Mouse (Mus musculus) yolk sac, embryonic 10.5 days (tissue): ENCODE data around the gene Radil.

Source experiments
- DNase-seq: peaks from one replicate; pipeline ENCODE4 v3.0.0-alpha.2; 2017; ENCODE audit warnings: low spot score

The Radil gene

DNA sequence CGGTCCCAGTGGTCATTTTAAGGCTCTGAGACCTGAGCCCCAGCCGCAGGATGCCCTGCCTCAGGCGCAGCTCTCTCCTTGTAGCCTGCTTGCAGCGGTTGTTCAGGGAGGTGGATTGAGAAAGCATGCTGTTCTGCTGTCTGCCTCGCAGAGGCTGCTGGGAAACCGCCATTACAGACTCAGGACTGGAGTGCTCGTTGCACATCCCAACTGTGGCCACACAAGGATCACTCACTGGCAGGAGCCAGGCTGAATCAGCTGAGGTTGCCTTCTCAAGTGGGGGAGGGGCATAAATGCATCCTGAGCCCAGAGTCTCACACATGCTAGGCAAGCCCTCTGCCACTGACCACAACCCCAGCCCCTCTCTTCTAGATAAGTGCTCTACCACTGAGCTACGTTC lies 105.2 kb downstream of the Radil start:
- no peak for DNase-seq

DNA sequence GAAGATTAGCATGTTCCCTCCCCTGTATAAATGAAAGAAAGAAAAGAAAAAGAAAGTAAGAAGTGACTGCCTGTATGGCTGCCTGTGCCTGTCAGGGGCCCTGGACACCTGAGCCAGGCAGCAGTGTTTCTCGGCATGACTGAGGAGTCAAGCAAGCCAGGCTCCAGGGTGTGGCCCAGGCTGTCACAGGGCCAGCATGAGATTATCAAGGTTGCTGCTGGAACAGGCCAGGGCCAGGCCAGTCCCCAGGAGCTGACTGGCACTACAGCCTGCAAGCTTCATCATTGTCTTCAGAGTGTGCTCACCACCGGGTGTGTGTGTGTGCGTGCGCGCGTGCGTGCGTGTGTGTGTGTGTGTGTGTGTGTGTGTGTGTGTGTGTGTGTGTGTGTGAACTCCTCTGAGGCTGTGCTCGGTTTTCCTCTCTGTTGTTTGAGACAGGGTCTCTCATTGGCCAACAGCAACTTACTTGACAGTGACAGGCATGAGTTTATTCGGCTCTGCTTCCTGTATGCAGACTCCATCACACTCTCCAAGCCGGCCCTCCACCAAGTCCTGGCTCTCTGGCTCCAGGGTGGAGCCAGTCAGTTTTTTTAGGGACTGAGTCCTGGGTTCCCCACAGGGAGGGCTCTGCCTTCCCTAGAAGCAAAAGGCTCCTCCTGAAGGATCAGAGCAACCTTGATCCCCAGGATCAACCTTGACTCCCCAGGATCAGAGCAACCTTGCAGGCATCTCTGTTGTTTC lies 105.9 kb downstream of the Radil start:
- DNase-seq: no peak

DNA sequence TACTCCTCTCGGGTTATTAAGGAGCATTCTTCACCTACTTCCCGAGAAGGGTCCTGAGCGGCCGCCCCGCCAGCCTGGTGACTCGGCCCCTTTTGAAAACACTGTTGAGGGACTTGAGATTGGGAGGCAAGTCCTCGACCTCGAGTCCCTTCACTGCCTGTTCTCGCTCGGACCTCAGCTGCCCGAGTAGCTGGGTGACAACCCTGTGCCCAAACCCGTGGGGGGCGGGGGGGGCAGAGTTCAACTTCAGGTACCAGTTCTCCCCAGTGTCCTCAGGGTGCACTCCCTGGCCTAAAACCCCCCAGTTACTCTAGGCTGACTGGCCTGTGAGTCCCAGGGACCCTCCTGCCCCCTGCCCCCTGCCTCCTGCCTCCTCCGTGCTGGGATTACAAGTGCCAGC lies 106.9 kb downstream of the Radil start:
- DNase-seq: no peak

DNA sequence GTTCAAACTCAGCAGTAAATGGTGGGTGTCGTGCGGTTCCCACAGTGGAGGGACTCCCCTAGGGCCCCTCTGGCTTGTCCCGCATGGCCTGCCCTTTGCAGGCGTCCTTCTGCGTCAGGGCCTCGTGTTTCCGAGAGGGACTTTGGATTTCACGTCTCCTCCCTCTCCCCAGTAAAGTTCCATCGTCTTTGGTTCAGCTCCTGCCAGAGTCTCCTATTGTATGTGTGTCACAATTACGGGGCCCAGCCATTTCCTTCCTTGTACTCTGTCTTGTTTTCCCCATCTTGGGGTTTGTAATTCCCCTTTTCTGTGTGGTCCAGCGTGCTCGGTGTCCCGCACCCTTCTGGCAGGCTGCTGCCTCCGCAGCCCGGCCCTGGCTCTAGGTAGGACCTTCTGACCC lies 107.4 kb downstream of the Radil start:
- no peak for DNase-seq

DNA sequence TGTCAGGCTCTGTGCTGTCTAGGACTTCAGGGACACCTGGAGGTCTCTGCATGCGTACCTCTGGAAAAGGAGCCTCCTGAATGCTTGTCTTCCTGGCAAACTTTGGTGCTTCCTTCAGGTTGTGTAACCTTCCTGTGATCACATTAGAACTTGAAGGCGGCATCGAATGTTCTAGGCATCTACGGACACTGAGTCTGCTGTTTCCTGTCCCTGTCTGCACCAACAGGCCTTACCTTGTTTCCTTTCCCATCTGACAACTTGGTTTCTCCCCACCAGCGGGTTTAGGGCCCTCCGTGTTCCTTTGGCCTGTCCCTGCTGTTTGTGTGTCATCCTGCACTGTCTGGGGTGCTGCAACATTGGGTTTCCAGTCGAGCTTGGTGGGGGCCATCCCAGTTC lies 108.9 kb downstream of the Radil start:
- DNase-seq: no peak

DNA sequence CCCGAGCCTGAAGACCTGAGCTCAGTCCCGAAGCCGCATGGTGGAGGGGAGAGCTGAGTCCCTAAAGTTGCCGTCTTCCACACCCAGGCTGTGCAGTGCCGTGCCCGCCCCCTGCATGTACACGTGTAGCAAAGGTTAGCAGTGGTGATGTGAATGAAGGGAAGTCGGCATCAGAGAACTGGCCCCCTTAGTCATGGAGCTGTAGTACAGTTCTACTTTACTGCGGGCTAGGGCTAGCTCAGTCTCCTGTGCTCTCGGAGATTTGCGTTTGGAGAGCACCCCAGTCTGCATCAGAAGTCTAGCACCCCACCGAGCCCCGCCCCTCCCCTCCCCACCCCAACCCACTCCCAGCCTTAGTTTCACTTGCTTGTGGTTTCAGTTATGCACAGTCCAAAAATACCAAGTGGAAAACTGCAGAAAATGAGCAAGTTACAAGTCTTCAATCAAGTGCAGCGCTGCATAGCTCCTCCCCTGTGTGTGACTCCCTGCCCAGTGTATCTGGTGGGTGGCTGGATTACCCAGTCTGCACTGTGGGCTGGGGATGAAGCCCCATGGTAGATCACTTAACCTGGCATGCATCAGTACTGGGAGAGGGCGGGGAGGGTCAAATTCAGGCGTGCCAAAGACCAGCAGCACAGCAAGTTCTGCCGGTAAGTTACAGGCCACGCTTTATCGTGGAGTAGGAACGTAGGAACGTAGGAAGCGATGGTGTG lies 109.4 kb downstream of the Radil start:
- DNase-seq: no peak

DNA sequence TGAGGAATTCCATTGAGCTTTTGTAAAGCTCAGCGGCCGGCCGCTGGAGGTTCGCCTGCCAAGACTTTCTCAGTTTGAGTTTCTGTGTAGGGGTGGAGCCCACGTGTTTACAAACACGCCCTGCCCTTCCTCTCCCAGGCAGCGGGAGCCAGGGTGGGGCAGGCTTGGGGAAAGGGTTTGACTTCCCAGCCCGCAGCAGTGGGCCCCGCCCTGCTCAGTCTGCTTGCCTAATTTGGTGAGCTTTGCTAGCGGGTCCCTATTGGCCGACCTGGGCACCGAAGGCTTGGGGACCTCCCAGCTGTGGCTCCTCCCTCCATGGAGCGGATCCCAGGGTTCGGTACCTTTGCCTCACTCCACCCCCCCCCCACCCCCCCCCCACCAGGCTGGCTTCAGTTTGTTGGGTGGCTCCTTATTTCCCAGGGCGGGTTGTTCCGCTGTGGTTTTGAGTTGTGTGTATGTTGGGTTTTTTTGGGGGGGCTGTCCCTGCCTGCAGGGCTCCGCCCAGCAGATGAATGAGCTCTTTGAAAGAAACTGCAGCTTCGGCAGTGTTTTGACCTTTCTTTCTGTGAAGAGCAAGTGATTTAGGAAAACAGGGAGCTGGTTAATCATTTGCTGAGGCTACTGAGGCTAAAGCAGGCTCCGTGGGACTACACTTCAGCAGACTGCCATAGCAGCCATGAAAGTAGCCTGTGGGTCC lies 110.3 kb downstream of the Radil start:
- DNase-seq: peak; percentile 97

DNA sequence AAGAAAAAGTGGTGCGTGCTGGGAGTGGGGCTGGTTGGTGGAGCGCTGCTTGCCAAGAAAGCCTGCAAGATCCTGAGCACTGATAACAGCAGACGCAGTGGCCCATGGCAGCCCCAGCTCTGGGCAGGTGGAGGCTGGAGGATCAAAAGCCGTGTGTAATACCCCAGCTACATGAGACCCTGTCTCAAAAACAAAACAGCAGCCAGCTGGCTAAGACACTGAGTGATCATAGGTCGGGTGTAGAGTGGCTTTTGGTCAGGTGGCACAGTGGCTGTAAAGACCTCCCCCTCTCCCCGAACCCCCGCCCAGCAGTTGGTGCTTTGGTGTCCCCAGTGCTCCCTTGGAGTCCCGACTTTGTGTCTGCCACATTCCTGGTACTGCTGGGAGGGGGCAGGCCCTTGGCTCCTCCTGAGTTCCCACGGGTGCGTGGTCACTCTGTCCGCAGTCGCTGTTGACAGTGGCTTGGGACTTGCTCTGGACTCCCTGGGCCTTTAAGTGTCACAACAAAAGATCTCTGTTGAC lies 110.9 kb downstream of the Radil start:
- no peak for DNase-seq

DNA sequence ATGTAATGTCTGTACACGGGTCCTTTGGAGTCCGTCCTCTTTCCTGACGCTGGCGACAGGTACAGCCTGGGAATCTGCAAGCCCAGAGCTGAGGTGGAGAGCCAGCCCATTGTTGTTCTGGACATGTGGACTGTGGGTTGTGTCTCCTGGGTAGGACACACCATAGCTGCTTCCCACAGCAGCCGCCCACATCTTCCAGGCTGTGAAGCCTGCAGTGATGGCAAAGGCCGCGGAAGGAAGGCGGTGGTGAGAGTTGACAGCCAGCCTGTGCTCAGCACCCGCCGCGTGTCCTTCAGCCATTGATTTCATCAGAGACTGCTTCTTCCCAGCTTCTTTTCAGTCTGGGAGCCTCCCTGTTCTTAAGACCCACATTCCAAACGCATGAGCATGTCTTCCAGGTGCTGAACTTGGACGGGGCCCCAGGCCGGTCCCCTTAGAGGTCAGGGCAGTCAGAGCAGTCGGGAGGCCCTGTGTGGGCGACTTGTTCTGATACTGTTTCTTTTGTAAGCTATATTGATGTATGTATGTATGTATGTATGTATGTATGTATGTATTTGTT lies 112.4 kb downstream of the Radil start:
- no peak for DNase-seq

DNA sequence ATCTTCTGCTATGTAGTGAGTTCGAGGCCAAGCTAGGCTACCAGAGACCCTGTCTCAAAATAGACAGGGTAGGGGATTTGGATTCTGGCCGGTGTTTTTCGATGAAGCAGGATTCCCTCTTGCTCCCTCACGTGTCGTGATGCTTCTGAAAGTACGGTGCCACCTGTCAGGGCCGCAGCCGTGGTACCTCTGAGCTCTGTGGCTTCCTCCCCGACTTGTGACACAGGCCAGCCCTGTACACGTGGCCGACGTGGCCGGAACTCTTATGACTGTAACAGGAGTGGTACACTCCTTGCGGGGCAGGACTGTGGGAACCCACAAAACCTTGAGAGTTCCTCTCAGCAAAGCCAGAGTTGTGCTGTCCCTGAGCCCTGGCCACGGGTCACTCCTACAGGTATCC lies 115.2 kb downstream of the Radil start:
- DNase-seq: no peak
